Mouse (Mus musculus): ENCODE data around the gene Nolc1.

DNA sequence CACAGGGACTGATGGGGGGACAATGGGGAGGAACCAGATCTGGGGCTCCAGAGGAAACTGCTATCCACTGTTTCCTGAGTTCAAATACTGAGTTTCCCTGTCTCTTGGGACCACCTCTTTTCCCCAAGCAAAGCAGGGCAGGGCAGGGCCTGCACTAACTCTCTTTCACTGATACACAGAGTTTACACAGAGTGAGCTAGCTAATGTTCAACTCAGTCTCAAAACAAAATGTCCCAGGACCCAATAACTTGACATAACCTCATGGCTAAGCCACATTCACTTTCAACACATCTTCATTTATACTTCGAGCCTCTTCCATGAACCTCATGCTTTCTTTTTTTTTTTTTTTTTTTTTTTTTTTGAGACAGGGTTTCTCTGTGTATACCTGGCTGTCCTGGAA lies 46.0 kb upstream of the Nolc1 start:
- no peak for TF ChIP-seq TAL1 (conservative IDR thresholded peaks at IDR 0.05; ENCODE audit: low read depth, low read length)
- no peak for TF ChIP-seq POLR2AphosphoS5 (IDR thresholded peaks at IDR 0.05; ENCODE audit: insufficient replicate concordance, low read depth, low read length)
- no peak for TF ChIP-seq CTCF (IDR thresholded peaks at IDR 0.05; ENCODE audit: low read depth, low read length)
- TF ChIP-seq GATA1 (IDR thresholded peaks at IDR 0.05; ENCODE audit: borderline replicate concordance, low read length) = no peak
- TF ChIP-seq GATA2 (IDR thresholded peaks at IDR 0.05; ENCODE audit: borderline replicate concordance, low read depth, low read length) = no peak
